Mouse (Mus musculus) ZHBTc4 (cell line): ENCODE data around the gene Zfp456.
"Not testable (repeated sequence)": the region's sequence is repeated elsewhere in the genome, so short reads cannot be mapped to it uniquely, and the experiment has no call there.

Source experiments
- DNase-seq: peaks from one replicate; pipeline ENCODE4 v3.0.0-alpha.2; 2011; ENCODE audit warnings: low read depth, low spot score

Gene Zfp456

GRCm38 (mm10) chr13:67375050-67375911 lies at the start of gene Zfp456, which contains the start of gene Gm28041:
TSS of gene Zfp456 (minus strand) at chr13:67375810.
TSS of gene Gm28041 (minus strand) at chr13:67375733.
- peak; percentile 82 for DNase-seq

GRCm38 (mm10) chr13:67422532-67422931 lies 46.9 kb upstream of the Zfp456 start:
- DNase-seq = peak; percentile 53

GRCm38 (mm10) chr13:67421207-67421857 lies 45.7 kb upstream of the Zfp456 start, which contains the start of gene Zfp459:
TSS of gene Zfp459 (minus strand) at chr13:67421418.
- DNase-seq = peak; percentile 72

DNA sequence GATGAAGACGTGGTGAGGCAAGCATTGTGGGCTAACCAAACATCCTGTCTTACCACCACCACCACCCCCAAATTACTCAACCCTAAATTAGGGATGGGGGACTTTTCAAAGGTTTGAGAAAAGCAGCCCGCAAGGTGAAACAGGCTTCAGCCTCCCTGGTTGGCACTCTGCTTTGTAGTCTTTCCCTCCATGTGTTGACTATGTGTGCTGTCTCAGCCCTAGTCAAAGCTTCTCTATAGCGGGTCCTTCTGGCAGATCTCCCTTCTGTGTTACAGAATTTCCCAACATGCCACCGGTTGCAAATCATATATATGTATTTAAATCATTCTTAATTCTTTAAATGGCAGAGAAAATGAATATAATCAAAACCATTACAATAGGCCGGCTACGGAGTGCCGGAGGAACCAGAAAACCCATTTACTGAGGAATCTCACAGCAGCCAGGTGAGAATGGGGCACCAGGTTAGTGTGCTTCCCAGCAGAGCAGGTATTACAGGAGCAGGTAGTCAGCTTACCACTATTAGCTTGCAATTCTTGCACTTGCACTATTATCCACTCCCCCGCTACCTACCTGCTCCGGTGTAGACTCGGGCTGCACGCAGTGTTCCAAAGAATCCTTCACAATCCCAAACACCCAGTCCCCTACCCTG lies 45.1 kb upstream of the Zfp456 start:
- no peak for DNase-seq

DNA sequence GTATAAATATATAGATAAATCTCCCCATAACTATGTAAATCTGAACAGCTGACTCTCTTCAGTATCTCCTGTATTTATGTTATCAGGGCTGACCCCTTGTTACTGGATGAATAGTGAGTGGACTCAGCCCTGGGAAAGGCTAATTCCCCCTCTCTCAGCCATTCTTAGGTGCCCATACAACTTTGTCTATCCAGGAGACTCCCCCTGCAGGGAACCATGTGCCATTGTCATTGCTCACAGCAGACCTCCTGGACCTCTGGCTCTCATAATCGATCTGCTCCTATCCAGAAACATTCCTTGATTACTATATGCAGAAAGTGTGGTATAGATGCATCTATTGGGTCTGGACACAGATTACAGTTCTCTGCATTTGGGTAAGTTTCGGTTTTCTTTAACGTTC lies 41.2 kb upstream of the Zfp456 start:
- peak; percentile 56 for DNase-seq

DNA sequence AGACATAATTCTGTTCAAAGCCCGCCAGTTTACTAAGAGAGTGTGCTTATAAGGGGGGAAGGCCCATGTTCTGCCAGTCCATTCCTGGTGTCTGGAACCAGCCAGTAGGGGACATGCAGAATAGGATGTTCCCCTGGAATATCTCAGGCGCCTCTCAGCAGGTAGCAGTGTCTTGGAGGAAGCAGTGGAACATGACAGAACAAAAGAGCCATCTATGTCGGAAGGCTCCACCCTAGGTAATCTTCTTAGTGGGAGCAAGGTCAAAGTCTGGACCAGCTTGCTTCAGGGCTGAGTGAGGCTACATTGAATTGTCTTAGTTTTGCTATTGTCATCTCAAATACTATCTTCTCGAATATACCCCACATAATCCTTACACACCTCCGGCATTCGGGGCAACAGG lies 40.1 kb upstream of the Zfp456 start:
- peak; percentile 84 for DNase-seq

DNA sequence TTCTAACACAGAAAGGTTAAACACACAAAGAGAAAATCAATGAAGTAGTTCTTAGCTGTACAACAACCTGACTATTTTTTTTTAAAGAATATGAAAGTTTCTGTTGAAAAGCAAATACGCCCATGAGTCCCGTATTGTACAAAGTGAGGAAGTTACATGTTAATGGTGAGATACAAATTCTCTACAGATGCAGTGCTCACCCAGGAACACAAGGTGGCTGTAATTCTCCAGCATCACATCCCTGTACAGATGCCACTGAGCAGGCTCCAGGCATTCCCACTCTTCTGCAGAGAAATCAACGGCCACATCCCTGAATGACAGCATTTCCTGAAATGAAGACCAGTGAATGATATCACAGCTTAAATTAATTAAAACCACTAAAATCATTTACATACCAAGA lies 38.0 kb upstream of the Zfp456 start:
- DNase-seq = peak; percentile 1

- peak; percentile 49 for DNase-seq
Measured at GRCm38 (mm10) chr13:67399183-67399903, 23.7 kb upstream of the Zfp456 start, which contains the start of gene Zfp429. TSS of gene Zfp429 (minus strand) at chr13:67399819.

- DNase-seq = not testable (repeated sequence)
Measured at GRCm38 (mm10) chr13:67376255-67376654, 645 bp upstream of the Zfp456 start.

- DNase-seq = peak; percentile 87
Measured at GRCm38 (mm10) chr13:67360131-67360744, 15.4 kb downstream of the Zfp456 start, which contains the start of the genes Gm28044 and Zfp953. TSS of gene Gm28044 (minus strand) at chr13:67360536. TSS of gene Zfp953 (minus strand) at chr13:67360605.

DNA sequence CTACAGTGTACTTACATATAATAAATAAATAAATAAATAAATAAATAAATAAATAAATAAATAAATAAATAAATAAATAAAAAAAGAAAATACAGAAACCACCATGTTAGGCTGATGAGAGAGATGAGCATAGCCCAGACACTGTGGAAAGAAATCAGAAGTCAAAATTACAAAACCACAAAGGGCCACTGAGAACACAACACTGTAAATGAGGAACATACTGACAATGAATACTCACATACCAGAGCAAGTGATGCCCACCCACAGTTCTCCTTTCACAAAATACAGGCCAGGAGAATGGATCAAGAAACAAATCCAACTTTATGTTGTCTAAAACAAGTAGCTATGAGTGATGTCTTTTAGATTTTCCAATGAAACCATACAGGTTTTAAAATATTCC lies 23.8 kb downstream of the Zfp456 start:
- DNase-seq = no peak

- no peak for DNase-seq
Measured at GRCm38 (mm10) chr13:67343422-67343821, 32.2 kb downstream of the Zfp456 start.

DNA sequence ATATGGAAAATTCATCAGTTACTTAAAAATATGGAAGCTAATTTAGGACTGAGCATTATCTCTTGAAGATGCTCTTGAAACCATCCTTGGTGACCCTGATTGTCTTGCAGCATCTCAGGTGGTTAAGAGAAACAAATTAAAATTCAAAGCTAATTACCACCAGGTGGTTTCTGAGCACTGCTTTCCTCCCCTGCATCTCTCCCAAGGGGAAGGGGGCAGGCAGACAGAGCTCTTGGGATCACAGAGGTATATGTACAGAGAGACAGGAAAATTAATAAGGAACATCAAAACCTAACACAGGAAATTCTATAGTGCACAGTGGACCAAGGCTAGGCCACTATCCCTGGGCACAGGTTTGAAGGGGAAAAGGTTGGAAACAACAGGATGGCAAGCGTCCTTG lies 42.7 kb downstream of the Zfp456 start:
- no peak for DNase-seq

GRCm38 (mm10) chr13:67332019-67332724 lies 43.4 kb downstream of the Zfp456 start, which contains the start of gene Zfp595:
TSS of gene Zfp595 (minus strand) at chr13:67332570.
- peak; percentile 89 for DNase-seq
